Mouse (Mus musculus) hindbrain, embryonic 16.5 days (tissue): ENCODE data around the gene Ahcy. TPM values are rescaled to one million over a fixed set of nuclear protein-coding genes. Genes with fewer than 3 reads are reported as not detected.
"Not testable (repeated sequence)": the region's sequence is repeated elsewhere in the genome, so short reads cannot be mapped to it uniquely, and the experiment has no call there.

Experiments used
- ATAC-seq: fragments of 200-750 bp; cut with Nextera tagmentation; 2 replicates; pipeline ENCODE4 v1.8.0; 2017; ENCODE audit warnings: moderate TSS enrichment, moderate library complexity
- H3K27ac ChIP-seq: fragments of 300-500 bp; sonication (generic); 2 replicates; pipeline ENCODE4 v1.5.1; 2014; ENCODE audit warnings: low read depth, mild to moderate bottlenecking, control low read depth, low read length, moderate library complexity
- H3K27me3 ChIP-seq: fragments of 300-500 bp; sonication (generic); replicated peaks from 2 replicates; pipeline ENCODE4 v1.6.1; 2014; ENCODE audit warnings: low read length; ENCODE audit not compliant: control insufficient read depth, insufficient read depth
- H3K36me3 ChIP-seq: fragments of 300-500 bp; sonication (generic); 2 replicates; pipeline ENCODE4 v1.6.1; 2014; ENCODE audit warnings: mild to moderate bottlenecking, low read length, moderate library complexity, mixed read lengths; ENCODE audit not compliant: control insufficient read depth, insufficient read depth
- H3K4me1 ChIP-seq: fragments of 300-500 bp; sonication (generic); 2 replicates; pipeline ENCODE4 v1.6.1; 2014; ENCODE audit warnings: low read depth, low read length; ENCODE audit not compliant: control insufficient read depth, insufficient read depth
- H3K4me2 ChIP-seq: fragments of 300-500 bp; sonication (generic); 2 replicates; pipeline ENCODE4 v1.6.1; 2014; ENCODE audit warnings: mild to moderate bottlenecking, low read length, control low read depth, moderate library complexity
- H3K4me3 ChIP-seq: fragments of 300-500 bp; sonication (generic); 2 replicates; pipeline ENCODE4 v1.5.1; 2014; ENCODE audit warnings: mild to moderate bottlenecking, low read length, control low read depth, moderate library complexity
- H3K9ac ChIP-seq: fragments of 300-500 bp; sonication (generic); 2 replicates; pipeline ENCODE4 v1.6.1; 2014; ENCODE audit warnings: low read depth, mild to moderate bottlenecking, control low read depth, low read length, moderate library complexity
- H3K9me3 ChIP-seq: fragments of 300-500 bp; sonication (generic); 2 replicates; pipeline ENCODE4 v1.6.1; 2014; ENCODE audit warnings: mild to moderate bottlenecking, low read length, moderate library complexity; ENCODE audit not compliant: control insufficient read depth
- WGBS: fragments of 180-500 bp; shearing (Covaris S2); extraction: QIAGEN DNeasy Blood & Tissue Kit; methylation state at CpG from one replicate; pipeline ENCODE4 v1.1.7; 2014; 5-methylcytosine and 5-hydroxymethylcytosine counted together
- polyA plus RNA-seq: library from polyadenylated mRNA; unstranded; fragments of >200 nt; fragmentation: Nextera tagmentation; extraction: Ambion mirVana; gene quantifications from 2 replicates; pipeline ENCODE4 v1.2.1, GENCODE M21; 2015

The Ahcy gene
- polyA plus RNA-seq, 1 experiment from 2014 or later, result 33.3 TPM

GRCm38 (mm10) chr2:155054672-155055071 lies 19.6 kb downstream of the Ahcy start:
- no peak overlapping the region for H3K27ac ChIP-seq
- no peak overlapping the region for H3K4me3 ChIP-seq
- no peak overlapping the region for H3K9ac ChIP-seq
- peaks cover 5% of the 10 kb centered on the region for H3K4me1 ChIP-seq
- 83% methylated on average over 3 of the region's 3 CpGs for WGBS
- no peak for ATAC-seq
- no peak overlapping the region for H3K4me2 ChIP-seq
- no peaks in the 10 kb centered on the region for H3K27me3 ChIP-seq
- H3K36me3 ChIP-seq, result no peaks in the 10 kb centered on the region
- no peaks in the 10 kb centered on the region for H3K9me3 ChIP-seq

DNA sequence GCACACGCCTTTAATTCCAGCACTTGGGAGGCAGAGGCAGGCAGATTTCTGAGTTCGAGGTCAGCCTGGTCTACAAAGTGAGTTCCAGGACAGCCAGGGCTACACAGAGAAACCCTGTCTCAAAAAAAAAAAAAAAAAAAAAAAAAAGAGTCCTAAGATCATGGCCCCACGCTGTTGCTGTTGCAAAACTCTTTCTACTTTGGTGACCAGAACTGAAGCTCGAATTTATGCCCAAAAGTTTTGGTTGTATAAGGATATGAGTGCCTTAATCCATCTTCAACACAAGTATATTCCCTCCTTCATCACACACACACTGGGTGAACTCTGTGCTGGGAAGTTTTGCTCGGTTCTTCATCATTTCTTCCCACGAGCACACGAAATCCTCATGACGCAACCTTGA lies 20.8 kb downstream of the Ahcy start:
- H3K27ac ChIP-seq, H3K4me3 ChIP-seq, H3K36me3 ChIP-seq, H3K4me2 ChIP-seq, ATAC-seq, H3K27me3 ChIP-seq, H3K4me1 ChIP-seq, H3K9me3 ChIP-seq, H3K9ac ChIP-seq: not testable (repeated sequence)
- WGBS, result 95% methylated on average over 8 of the region's 8 CpGs

DNA sequence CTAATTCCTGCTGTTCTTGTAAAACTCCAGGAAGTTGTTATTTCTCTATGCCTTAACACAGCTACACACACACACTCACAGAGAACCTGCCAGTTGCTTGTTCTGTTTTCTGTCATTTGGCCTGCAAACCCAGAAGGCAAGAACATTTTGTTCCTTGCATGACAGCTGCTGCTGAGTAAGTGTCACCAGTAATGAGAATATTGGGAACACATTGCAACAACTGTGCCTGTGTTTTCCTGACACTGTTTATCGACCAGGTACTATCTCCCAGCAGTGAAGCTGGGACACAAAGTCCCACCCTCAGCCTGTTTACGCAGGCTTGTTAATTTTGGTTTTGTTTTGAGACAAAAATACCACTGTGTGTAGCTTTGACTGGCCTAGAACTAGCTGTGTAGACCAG lies 21.6 kb downstream of the Ahcy start:
- no peak for ATAC-seq

GRCm38 (mm10) chr2:155051622-155052351 lies 22.5 kb downstream of the Ahcy start:
- no peaks in the 10 kb centered on the region for H3K9me3 ChIP-seq
- peak overlapping the region; percentile 90 for H3K27ac ChIP-seq
- H3K4me3 ChIP-seq, result peak overlapping the region; percentile 52
- WGBS, result 26% methylated on average over 9 of the region's 9 CpGs
- peaks cover 5% of the 10 kb centered on the region for H3K4me1 ChIP-seq
- H3K9ac ChIP-seq, result peak overlapping the region; percentile 57
- H3K36me3 ChIP-seq, result no peaks in the 10 kb centered on the region
- no peak for ATAC-seq
- no peaks in the 10 kb centered on the region for H3K27me3 ChIP-seq
- H3K4me2 ChIP-seq, result peak overlapping the region; percentile 60

More for the DNA sequence above, 21.6 kb downstream of the Ahcy start:
- 81% methylated on average over 2 of the region's 2 CpGs for WGBS
- Histone ChIP-seq H3K4me1 (peaks cover 5% of the 10 kb centered on the region), H3K27me3 (no peaks in the 10 kb centered on the region), H3K9ac (no peak overlapping the region), H3K27ac (no peak overlapping the region), H3K36me3 (no peaks in the 10 kb centered on the region), H3K4me2 (no peak overlapping the region), H3K9me3 (no peaks in the 10 kb centered on the region), H3K4me3 (no peak overlapping the region)

GRCm38 (mm10) chr2:155050504-155051236 lies 23.6 kb downstream of the Ahcy start:
- WGBS, result under 1% methylated on average over 45 of the region's 45 CpGs
- peak; percentile 96 for ATAC-seq

DNA sequence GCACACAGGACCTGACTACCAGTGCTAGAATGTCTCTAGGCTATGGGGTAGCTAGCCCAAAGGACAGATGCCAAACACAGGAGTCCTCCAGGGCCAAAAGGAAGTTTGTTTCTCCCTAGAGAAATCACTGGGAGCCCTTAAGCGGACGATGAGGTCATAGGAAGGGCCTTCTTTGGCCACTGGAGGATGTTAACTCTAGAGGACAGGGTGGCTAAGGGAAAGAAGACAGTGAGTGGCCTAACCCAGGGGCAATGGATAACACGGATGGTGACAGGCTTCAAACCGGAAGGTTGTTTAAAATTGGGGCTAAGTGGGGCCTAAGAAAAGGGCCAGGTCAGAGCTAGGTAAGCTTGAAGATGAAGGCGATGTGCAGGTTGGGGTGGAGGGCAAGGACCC lies 24.2 kb downstream of the Ahcy start:
- WGBS, result 18% methylated on average over 5 of the region's 5 CpGs
- no peak for ATAC-seq
- Histone ChIP-seq H3K4me3 (peak overlapping the region; percentile 52), H3K27me3 (no peaks in the 10 kb centered on the region), H3K36me3 (no peaks in the 10 kb centered on the region), H3K27ac (peak overlapping the region; percentile 90), H3K9me3 (no peaks in the 10 kb centered on the region), H3K9ac (peak overlapping the region; percentile 75), H3K4me2 (peak overlapping the region; percentile 60), H3K4me1 (peaks cover 5% of the 10 kb centered on the region)

More at GRCm38 (mm10) chr2:155050504-155051236, 23.6 kb downstream of the Ahcy start:
- Histone ChIP-seq H3K4me2 (peak overlapping the region; percentile 60), H3K9ac (peak overlapping the region; percentile 75), H3K9me3 (no peaks in the 10 kb centered on the region), H3K27me3 (no peaks in the 10 kb centered on the region), H3K4me3 (peak overlapping the region; percentile 52), H3K27ac (peak overlapping the region; percentile 90), H3K4me1 (peaks cover 5% of the 10 kb centered on the region), H3K36me3 (no peaks in the 10 kb centered on the region)

- Histone ChIP-seq H3K27ac (no peak overlapping the region), H3K9ac (no peak overlapping the region), H3K4me1 (peaks cover 5% of the 10 kb centered on the region), H3K4me2 (no peak overlapping the region), H3K27me3 (no peaks in the 10 kb centered on the region), H3K4me3 (no peak overlapping the region), H3K9me3 (no peaks in the 10 kb centered on the region), H3K36me3 (no peaks in the 10 kb centered on the region)
- no peak for ATAC-seq
- WGBS, result 73% methylated on average over 7 of the region's 7 CpGs
Observed at GRCm38 (mm10) chr2:155047452-155048178, 26.7 kb downstream of the Ahcy start.

GRCm38 (mm10) chr2:155046803-155047202 lies 27.5 kb downstream of the Ahcy start:
- Histone ChIP-seq H3K27ac (no peak overlapping the region), H3K4me3 (no peak overlapping the region), H3K27me3 (no peaks in the 10 kb centered on the region), H3K36me3 (no peaks in the 10 kb centered on the region), H3K9me3 (no peaks in the 10 kb centered on the region), H3K4me2 (no peak overlapping the region), H3K9ac (no peak overlapping the region), H3K4me1 (peaks cover 5% of the 10 kb centered on the region)
- 85% methylated on average over 2 of the region's 2 CpGs for WGBS
- no peak for ATAC-seq

- H3K27me3 ChIP-seq, result no peaks in the 10 kb centered on the region
- H3K27ac ChIP-seq, result no peak overlapping the region
- no peak overlapping the region for H3K4me3 ChIP-seq
- ATAC-seq, result no peak
- no peaks in the 10 kb centered on the region for H3K9me3 ChIP-seq
- no peak overlapping the region for H3K9ac ChIP-seq
- no peaks in the 10 kb centered on the region for H3K36me3 ChIP-seq
- 69% methylated on average over 3 of the region's 3 CpGs for WGBS
- peaks cover 2% of the 10 kb centered on the region for H3K4me1 ChIP-seq
- H3K4me2 ChIP-seq, result no peak overlapping the region
Observed at GRCm38 (mm10) chr2:155045075-155045474, 29.2 kb downstream of the Ahcy start.
